Mouse (Mus musculus): ENCODE measurements around the gene Wscd2. TPM values are rescaled to one million over a fixed set of nuclear protein-coding genes. Genes with fewer than 3 reads are reported as not detected.

Wscd2 gene
- polyA plus RNA-seq, 1 experiment from 2014 or later: 8.7 TPM

DNA sequence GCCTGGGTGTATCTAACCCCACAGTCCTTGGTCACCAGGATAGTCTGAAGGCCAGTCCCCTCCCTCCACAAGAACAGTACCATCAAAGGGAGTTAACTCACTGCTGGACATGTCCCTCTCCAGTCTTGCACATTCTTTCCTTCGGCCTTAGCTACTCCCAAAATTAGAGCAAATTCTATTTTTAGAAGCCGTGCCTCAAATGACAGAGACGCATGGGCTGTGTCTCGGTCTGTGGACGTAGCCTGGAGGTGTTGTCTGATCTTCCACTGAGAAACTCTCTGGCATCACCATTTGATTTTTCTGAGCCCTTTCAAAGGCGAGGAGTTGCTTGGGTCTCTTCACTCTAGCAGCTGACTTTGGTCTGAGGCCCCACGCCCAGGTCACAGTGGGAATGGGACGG is 2.3 kb upstream of the Wscd2 start:
- Histone ChIP-seq H3K4me3 (replicated peaks) (no peak overlapping the region), H3K9ac (no peak overlapping the region), H3K9me3 (no peaks in the 10 kb centered on the region), H3K4me2 (no peak overlapping the region), H3K27me3 (peaks cover 28% of the 10 kb centered on the region), H3K4me1 (peaks cover 26% of the 10 kb centered on the region), H3K27ac (no peak overlapping the region), H3K36me3 (replicated peaks) (no peaks in the 10 kb centered on the region)
- ATAC-seq (ENCODE audit: low FRiP score): no peak
- WGBS: 84% methylated on average over 8 of the region's 8 CpGs

DNA sequence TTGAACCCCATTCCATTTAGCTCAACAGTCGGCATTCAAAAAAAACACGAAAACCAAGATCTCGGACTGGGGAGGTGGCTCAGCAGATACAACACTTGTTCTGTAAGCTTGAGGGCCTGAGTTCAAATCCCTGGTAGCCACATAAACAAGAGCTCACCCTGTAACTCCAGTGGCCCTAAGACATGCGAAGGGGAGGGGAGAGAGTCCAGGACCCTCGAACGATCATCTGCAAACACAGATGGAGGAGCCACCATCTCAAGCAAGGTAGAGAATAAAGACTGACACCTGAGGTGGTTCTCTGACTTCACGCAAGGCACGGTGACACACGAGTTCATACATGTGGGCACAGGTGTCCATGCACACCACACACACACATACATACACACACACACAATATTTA is 516 bp upstream of the Wscd2 start:
- 87% methylated on average over 9 of the region's 9 CpGs for WGBS
- Histone ChIP-seq H3K9ac (no peak overlapping the region), H3K36me3 (replicated peaks) (no peaks in the 10 kb centered on the region), H3K27ac (no peak overlapping the region), H3K4me3 (replicated peaks) (no peak overlapping the region), H3K4me1 (peaks cover 43% of the 10 kb centered on the region), H3K4me2 (no peak overlapping the region), H3K9me3 (no peaks in the 10 kb centered on the region), H3K27me3 (peaks cover 28% of the 10 kb centered on the region)
- ATAC-seq (ENCODE audit: low FRiP score): no peak

DNA sequence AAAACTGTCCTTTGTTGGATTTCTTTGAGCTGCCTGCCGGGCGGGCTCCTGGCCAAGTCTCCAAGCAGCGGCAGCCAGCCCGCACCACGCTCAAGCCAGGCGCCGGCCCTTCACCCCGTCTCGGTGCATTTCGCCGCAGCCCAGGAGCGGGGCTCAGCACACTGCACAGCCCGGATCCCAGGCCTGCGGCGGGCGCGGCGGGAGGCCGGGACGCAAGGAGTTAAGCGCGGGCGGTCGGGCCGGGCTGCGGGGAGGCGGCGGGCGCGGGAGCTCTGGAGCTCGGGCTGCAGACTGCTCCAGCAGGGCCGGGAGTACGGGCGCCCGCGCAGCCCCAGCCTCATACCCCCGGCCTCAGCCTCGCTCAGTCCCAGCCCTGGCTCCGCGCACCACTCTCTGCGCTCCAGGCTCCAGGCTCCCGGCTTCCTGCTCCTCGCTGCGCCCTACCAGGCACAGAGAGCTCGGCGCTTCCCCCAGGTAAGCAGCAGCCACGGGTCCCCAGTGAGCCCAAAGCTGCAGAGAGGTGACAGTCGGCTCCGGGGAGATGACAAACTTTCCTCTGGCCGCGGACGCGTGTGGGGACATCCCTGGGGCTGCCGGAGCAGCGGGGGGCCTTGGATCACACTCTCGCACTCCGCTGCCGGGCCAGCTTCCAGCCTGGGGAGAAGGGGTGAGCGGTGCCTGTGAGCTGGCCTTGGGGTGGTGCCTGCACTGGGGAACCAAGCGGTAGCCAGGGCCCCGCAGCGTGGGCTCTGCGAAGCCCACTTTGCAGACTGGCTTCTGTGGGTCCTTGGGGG is 531 bp downstream of the Wscd2 start:
- Histone ChIP-seq H3K27ac (peak overlapping the region; percentile 66), H3K4me2 (peak overlapping the region; percentile 94), H3K9ac (peak overlapping the region; percentile 77), H3K4me1 (peaks cover 45% of the 10 kb centered on the region), H3K4me3 (replicated peaks) (peak overlapping the region; percentile 60), H3K9me3 (no peaks in the 10 kb centered on the region), H3K27me3 (peaks cover 28% of the 10 kb centered on the region), H3K36me3 (replicated peaks) (no peaks in the 10 kb centered on the region)
- ATAC-seq (ENCODE audit: low FRiP score): peak; percentile 90
- WGBS: 1% methylated on average over 58 of the region's 63 CpGs

DNA sequence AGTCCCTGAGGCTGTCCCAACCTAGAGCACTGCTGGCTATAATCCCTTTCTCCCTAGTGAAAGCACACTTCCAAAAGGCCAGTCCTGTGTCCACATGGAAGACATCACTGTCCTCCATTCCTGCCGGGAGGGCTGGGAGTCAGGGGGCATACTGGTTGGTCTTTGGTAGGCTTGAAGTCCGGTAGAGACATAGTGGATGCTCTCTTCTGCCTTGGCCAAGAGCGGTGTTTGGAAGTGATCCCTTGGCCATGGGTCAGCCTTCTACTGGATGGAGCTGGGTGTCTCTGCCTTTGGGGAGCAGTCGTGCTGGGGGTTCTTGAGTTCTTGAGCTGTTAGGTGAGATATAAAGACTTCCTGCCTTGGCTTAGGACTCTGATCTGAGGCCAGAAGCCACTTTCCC is 1.4 kb downstream of the Wscd2 start:
- ATAC-seq (ENCODE audit: low FRiP score): no peak
- no peaks in the 10 kb centered on the region for H3K9me3 ChIP-seq
- peak overlapping the region; percentile 77 for H3K9ac ChIP-seq
- H3K36me3 ChIP-seq (replicated peaks): no peaks in the 10 kb centered on the region
- H3K4me2 ChIP-seq: peak overlapping the region; percentile 94
- peak overlapping the region; percentile 60 for H3K4me3 ChIP-seq (replicated peaks)
- peaks cover 45% of the 10 kb centered on the region for H3K4me1 ChIP-seq
- H3K27me3 ChIP-seq: peaks cover 28% of the 10 kb centered on the region
- H3K27ac ChIP-seq: no peak overlapping the region
- WGBS: 77% methylated on average over 4 of the region's 4 CpGs

DNA sequence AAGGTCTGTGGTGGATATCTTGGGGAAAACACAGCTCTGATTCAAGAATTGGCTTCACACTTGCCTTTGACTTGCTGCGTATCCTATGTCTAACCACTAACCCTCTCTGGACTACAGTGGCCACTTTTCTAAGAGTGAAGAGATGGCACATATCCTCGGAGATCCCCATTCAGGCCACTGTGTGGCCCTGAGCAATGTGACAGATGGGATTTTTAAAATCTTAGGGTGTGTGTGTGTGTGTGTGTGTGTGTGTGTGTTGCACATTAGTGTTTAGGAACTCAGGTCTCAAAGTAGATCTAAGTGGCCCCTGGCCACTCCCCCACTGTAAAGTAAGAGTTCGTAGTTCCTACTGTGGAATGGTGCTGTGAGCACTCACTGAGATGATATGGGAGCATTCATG is 1.9 kb downstream of the Wscd2 start:
- Histone ChIP-seq H3K9ac (no peak overlapping the region), H3K4me2 (peak overlapping the region; percentile 94), H3K4me3 (replicated peaks) (0 out of 2 replicates have a peak overlapping the region, but pooled peaks have one; percentile 13), H3K27ac (peak overlapping the region; percentile 60), H3K9me3 (no peaks in the 10 kb centered on the region), H3K4me1 (peaks cover 45% of the 10 kb centered on the region), H3K36me3 (replicated peaks) (no peaks in the 10 kb centered on the region), H3K27me3 (peaks cover 28% of the 10 kb centered on the region)
- no peak for ATAC-seq (ENCODE audit: low FRiP score)
- WGBS: 88% methylated on average over 3 of the region's 3 CpGs

DNA sequence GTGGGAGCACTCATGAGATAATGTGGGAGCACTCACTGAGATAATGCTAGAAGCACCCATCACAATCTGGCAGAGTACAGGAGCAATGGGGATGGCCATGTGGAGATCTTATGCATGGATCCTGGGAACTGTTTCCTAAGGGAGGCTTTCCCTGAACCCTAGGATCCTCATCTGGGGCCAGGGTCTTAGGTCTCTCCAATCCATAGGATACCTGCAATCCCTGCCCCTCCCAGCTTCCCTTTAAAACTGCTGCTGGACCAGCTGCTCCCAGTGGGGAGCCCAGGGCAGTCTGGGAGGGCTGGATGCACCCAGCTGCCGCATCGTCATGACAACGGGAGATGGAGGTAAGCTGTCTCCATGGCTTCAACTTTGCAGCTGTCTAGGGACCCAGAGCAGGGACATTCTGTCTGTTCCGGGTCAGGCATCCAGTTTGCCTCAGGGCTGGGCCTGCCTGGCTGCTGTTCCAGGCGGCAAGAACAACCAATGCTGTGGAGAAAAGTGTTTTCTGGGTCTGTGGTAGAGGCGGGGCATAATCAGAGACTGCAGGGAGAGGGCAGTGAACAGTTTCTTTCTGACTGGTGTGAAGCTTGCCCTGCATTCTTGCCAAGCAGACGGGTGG is 2.4 kb downstream of the Wscd2 start:
- Histone ChIP-seq H3K36me3 (replicated peaks) (no peaks in the 10 kb centered on the region), H3K9ac (peak overlapping the region; percentile 36), H3K4me1 (peaks cover 45% of the 10 kb centered on the region), H3K4me3 (replicated peaks) (peak overlapping the region; percentile 13; the same call in 1 of the 2 replicates), H3K9me3 (no peaks in the 10 kb centered on the region), H3K27me3 (peaks cover 28% of the 10 kb centered on the region), H3K27ac (peak overlapping the region; percentile 60), H3K4me2 (peak overlapping the region; percentile 94)
- 11% methylated on average over 7 of the region's 7 CpGs for WGBS
- peak; percentile 45 for ATAC-seq (ENCODE audit: low FRiP score)

DNA sequence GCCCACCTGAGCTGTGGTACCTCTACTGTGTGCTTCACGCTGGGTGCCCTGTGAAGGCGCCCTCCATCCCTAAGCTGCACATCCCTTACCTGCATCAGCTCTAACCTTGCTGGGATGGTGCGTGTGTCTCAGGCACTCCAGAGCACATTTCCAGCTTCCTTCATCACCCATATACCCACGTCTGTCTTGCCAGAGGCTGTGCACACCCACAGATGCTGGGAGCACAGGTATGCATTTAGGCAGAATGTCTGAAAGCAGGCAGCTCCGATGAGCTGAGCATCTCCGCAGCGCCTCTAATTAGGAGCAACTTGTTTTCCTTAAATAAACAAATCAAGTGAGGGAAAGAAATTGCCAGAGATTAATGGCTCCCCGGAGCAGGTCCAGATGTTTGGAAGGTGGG is 3.9 kb downstream of the Wscd2 start:
- Histone ChIP-seq H3K4me1 (peaks cover 45% of the 10 kb centered on the region), H3K27ac (no peak overlapping the region), H3K4me3 (replicated peaks) (no peak overlapping the region), H3K27me3 (peaks cover 28% of the 10 kb centered on the region), H3K9ac (no peak overlapping the region), H3K36me3 (replicated peaks) (no peaks in the 10 kb centered on the region), H3K4me2 (no peak overlapping the region), H3K9me3 (no peaks in the 10 kb centered on the region)
- ATAC-seq (ENCODE audit: low FRiP score): no peak
- WGBS: 76% methylated on average over 8 of the region's 8 CpGs

DNA sequence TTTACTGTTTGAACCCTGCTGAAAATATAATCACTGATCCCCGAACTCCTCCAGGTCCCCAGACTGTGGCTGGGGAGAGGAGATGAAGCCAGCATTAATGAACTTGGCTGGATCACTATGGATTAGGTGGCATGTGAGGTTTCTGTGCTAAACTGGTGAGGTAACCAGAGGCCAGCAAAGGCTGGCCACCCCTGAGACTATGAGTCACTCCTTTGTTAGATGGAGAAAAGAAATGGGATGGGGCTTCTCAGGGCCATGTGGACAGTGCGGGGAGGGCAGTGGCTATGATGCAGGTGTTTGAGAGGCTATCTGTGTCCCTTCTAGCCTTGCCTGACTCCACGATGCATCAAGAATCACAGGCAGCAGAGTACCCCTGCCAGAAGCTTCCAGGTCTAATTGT is 6.8 kb downstream of the Wscd2 start:
- Histone ChIP-seq H3K9ac (no peak overlapping the region), H3K27ac (no peak overlapping the region), H3K4me3 (replicated peaks) (no peak overlapping the region), H3K9me3 (no peaks in the 10 kb centered on the region), H3K4me1 (peaks cover 31% of the 10 kb centered on the region), H3K36me3 (replicated peaks) (no peaks in the 10 kb centered on the region), H3K4me2 (no peak overlapping the region), H3K27me3 (peaks cover 7% of the 10 kb centered on the region)
- 66% methylated on average over 3 of the region's 3 CpGs for WGBS
- no peak for ATAC-seq (ENCODE audit: low FRiP score)

DNA sequence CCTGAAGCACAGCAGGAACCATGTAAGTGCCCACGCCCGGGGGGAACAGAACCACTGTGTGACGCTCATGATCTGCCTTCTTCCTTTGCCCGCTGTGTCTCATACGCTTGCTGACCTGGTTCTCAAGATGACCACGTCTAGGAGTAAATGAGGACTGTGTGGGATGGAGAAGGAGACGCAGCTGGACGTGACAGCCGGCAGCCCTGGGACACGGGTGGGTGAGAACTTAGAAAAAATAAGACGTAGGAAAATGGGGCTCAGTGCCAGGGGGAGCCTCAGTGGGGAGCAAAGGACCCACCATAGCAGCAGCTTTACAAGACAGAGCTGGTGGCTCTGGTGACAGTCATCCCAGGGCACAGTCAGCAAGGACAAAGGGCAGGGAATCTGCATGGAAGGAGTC is 9.3 kb downstream of the Wscd2 start:
- Histone ChIP-seq H3K36me3 (replicated peaks) (no peaks in the 10 kb centered on the region), H3K27ac (no peak overlapping the region), H3K9me3 (no peaks in the 10 kb centered on the region), H3K4me3 (replicated peaks) (no peak overlapping the region), H3K4me2 (no peak overlapping the region), H3K4me1 (peaks cover 28% of the 10 kb centered on the region), H3K9ac (no peak overlapping the region), H3K27me3 (no peaks in the 10 kb centered on the region; the same call in 1 of the 2 replicates)
- 87% methylated on average over 11 of the region's 11 CpGs for WGBS
- ATAC-seq (ENCODE audit: low FRiP score): no peak

DNA sequence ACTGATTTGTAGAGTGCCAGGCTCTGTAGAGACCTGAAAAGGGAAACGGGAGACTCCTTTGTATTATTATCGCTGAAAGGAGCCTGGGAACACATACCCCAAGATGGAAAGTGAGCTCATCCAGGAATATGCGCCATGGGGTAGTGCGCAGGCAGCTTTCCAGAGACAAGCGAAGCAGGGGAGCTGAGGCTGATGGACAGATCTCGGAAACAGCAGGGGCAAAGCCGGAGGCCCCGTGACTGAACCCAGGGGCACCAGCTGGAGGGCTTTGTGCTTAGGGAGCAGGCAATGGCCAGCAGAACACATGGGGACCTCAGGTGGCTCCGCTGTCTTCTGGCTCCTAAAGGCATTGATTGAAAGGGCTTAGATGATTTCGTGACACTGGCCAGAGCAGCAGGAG is 13.1 kb downstream of the Wscd2 start:
- Histone ChIP-seq H3K4me1 (peaks cover 45% of the 10 kb centered on the region), H3K4me2 (peak overlapping the region; percentile 37)
- 2% methylated on average over 10 of the region's 10 CpGs for WGBS

DNA sequence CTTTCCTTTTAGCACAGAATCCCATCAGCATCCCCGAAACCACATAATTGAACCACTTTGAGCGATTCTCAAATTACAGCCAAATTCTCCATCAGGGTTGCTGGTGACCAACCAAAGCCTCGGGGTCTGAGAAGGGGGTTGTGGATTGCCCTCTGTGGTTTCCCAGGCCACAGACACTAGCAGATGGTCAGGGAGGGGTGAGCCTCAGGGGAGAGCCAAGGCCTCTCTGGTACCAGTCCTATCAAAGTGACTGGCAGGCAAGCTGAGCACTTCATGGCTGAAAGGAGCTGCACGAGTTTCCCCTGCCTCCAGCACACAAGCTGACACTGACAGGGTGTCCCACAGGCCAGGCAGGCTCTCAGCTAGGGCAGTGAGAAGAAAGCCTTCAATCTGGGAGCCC is 14.5 kb downstream of the Wscd2 start:
- H3K4me3 ChIP-seq (replicated peaks): no peak overlapping the region
- H3K27me3 ChIP-seq: no peaks in the 10 kb centered on the region
- ATAC-seq (ENCODE audit: low FRiP score): no peak
- H3K36me3 ChIP-seq (replicated peaks): no peaks in the 10 kb centered on the region
- WGBS: 25% methylated on average over 4 of the region's 4 CpGs
- peak overlapping the region; percentile 82 for H3K27ac ChIP-seq
- H3K9me3 ChIP-seq: no peaks in the 10 kb centered on the region
- H3K4me2 ChIP-seq: no peak overlapping the region
- no peak overlapping the region for H3K9ac ChIP-seq
- H3K4me1 ChIP-seq: peaks cover 48% of the 10 kb centered on the region

More for the DNA sequence above, 13.1 kb downstream of the Wscd2 start:
- H3K27me3 ChIP-seq: no peaks in the 10 kb centered on the region
- peak overlapping the region; percentile 30; the same call in 1 of the 2 replicates for H3K9ac ChIP-seq
- H3K27ac ChIP-seq: peak overlapping the region; percentile 72
- no peaks in the 10 kb centered on the region for H3K36me3 ChIP-seq (replicated peaks)
- 0 out of 2 replicates have a peak, but pooled peaks have one; percentile 57 for ATAC-seq (ENCODE audit: low FRiP score)
- H3K4me3 ChIP-seq (replicated peaks): no peak overlapping the region
- H3K9me3 ChIP-seq: no peaks in the 10 kb centered on the region

DNA sequence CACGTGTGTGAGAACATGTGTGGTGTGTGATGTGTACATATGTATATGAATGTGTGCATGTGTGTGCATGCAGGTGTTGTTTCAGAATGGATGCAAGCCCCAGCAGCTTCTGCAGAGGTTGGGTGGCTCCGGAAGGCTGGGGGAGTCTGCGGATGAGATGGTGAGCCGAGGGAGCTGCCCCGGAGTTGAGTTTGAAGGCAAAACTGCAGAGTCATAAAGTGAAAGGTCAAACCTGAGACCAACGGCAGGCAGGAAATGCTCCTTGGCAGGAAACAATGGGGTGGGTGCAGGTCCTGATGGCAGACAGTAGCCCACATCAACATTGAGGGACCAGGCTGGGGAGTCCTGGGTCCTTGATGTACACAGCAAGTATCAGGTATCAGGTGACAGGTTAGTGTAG is 15.9 kb downstream of the Wscd2 start:
- no peak for ATAC-seq (ENCODE audit: low FRiP score)
- Histone ChIP-seq H3K27ac (no peak overlapping the region), H3K9ac (no peak overlapping the region), H3K4me2 (no peak overlapping the region), H3K4me1 (peaks cover 58% of the 10 kb centered on the region), H3K36me3 (replicated peaks) (no peaks in the 10 kb centered on the region), H3K27me3 (no peaks in the 10 kb centered on the region), H3K4me3 (replicated peaks) (no peak overlapping the region), H3K9me3 (no peaks in the 10 kb centered on the region)
- 84% methylated on average over 6 of the region's 6 CpGs for WGBS

DNA sequence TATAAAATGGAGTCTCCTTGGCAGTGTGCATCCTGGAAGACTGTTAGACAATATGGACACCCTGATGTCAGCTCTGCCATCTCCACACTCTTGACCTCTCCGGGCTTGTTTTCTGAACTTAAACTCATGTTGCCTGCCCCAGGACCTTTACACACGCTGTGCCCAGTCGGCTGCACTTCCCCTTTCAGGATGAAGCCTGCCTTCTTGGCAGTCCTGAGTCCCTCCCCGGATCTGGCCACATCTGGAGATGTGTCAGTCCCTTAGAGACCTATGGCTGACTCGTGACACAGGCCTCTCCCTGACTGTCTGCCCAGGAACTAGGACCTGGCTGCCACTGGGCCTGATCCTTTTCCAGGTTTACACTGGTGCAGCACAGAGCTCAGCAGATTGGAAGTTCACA is 16.6 kb downstream of the Wscd2 start:
- WGBS: 87% methylated on average over 5 of the region's 5 CpGs
- H3K4me1 ChIP-seq: peaks cover 58% of the 10 kb centered on the region
- no peaks in the 10 kb centered on the region for H3K36me3 ChIP-seq (replicated peaks)

More for the DNA sequence above, 16.6 kb downstream of the Wscd2 start:
- Histone ChIP-seq H3K9ac (no peak overlapping the region), H3K27ac (no peak overlapping the region), H3K4me2 (no peak overlapping the region), H3K4me3 (replicated peaks) (no peak overlapping the region), H3K9me3 (no peaks in the 10 kb centered on the region), H3K27me3 (no peaks in the 10 kb centered on the region)
- no peak for ATAC-seq (ENCODE audit: low FRiP score)
